Mouse (Mus musculus) limb, embryonic 10.5 days (tissue): ENCODE data around the gene Gm8906. TPM values are rescaled to one million over a fixed set of nuclear protein-coding genes. Genes with fewer than 3 reads are reported as not detected.
"Not testable (repeated sequence)": the region's sequence is repeated elsewhere in the genome, so short reads cannot be mapped to it uniquely, and the experiment has no call there.

Experiments used
- DNase-seq: peaks from one replicate; pipeline ENCODE4 v3.0.0-alpha.2; 2017; ENCODE audit warnings: low spot score
- H3K27ac ChIP-seq: fragments of 300-500 bp; sonication (generic); 2 replicates; pipeline ENCODE4 v1.5.1; 2016; ENCODE audit warnings: mild to moderate bottlenecking
- H3K27me3 ChIP-seq: fragments of 300-500 bp; sonication (generic); 2 replicates; pipeline ENCODE4 v1.6.1; 2016; ENCODE audit warnings: low read depth, mild to moderate bottlenecking; ENCODE audit not compliant: poor library complexity, severe bottlenecking
- H3K36me3 ChIP-seq: fragments of 300-500 bp; sonication (generic); 2 replicates; pipeline ENCODE4 v1.6.1; 2016; ENCODE audit warnings: mild to moderate bottlenecking, moderate library complexity
- H3K4me1 ChIP-seq: fragments of 300-500 bp; sonication (generic); 2 replicates; pipeline ENCODE4 v1.6.1; 2016
- H3K4me3 ChIP-seq: fragments of 300-500 bp; sonication (generic); 2 replicates; pipeline ENCODE4 v1.5.1; 2016; ENCODE audit warnings: mild to moderate bottlenecking, moderate library complexity
- H3K9me3 ChIP-seq: fragments of 300-500 bp; sonication (generic); replicated peaks from 2 replicates; pipeline ENCODE4 v1.6.1; 2016; ENCODE audit warnings: mild to moderate bottlenecking
- WGBS: fragments of 180-500 bp; shearing (Covaris S2); methylation state at CpG from one replicate; pipeline ENCODE4 v1.1.7; 2016; 5-methylcytosine and 5-hydroxymethylcytosine counted together
- polyA plus RNA-seq: library from polyadenylated mRNA; unstranded; fragments of >200 nt; fragmentation: Nextera tagmentation; extraction: Ambion mirVana; gene quantifications from 2 replicates; pipeline ENCODE4 v1.2.1, GENCODE M21; 2016

Gm8906 gene
- polyA plus RNA-seq: not detected in 2 replicates

- not testable (repeated sequence) for H3K27ac ChIP-seq, DNase-seq, H3K4me3 ChIP-seq, H3K27me3 ChIP-seq, H3K36me3 ChIP-seq, H3K9me3 ChIP-seq, H3K4me1 ChIP-seq
- 70% methylated on average over 2 of the region's 3 CpGs for WGBS
Observed at GRCm38 (mm10) chr5:11502385-11502784, at the start of gene Gm8906. Gm8906 (plus strand) TSS chr5:11502685.

Other genes with a start within 250 kb of the Gm8906 start
- gene Gm8890, start 246.7 kb upstream of the Gm8906 start, polyA plus RNA-seq: not detected in 2 replicates
- gene Speer1, start 161.2 kb upstream of the Gm8906 start, polyA plus RNA-seq: not detected in 2 replicates
- gene Gm8897, start 86.3 kb upstream of the Gm8906 start, polyA plus RNA-seq: not detected in 2 replicates
- gene Gm6460, start 92.2 kb downstream of the Gm8906 start, polyA plus RNA-seq: not detected in 2 replicates
- not detected in 2 replicates for gene Gm8922, start 179.3 kb downstream of the Gm8906 start, polyA plus RNA-seq